Mouse (Mus musculus) spleen, adult 2 months (tissue): ENCODE data around the gene Fut7.

Experiments
- CTCF ChIP-seq: fragments of 200-500 bp; IDR thresholded peaks from 2 replicates; pipeline ENCODE4 v1.5.1; 2011; ENCODE audit warnings: mild to moderate bottlenecking, inconsistent platforms; ENCODE audit not compliant: insufficient read depth, insufficient read length, insufficient replicate concordance; ENCODE audit errors: extremely low read depth
- POLR2A ChIP-seq: fragments of 200-500 bp; IDR thresholded peaks from 2 replicates; pipeline ENCODE4 v1.6.1; 2011; ENCODE audit warnings: low read depth, low read length, inconsistent platforms

DNA sequence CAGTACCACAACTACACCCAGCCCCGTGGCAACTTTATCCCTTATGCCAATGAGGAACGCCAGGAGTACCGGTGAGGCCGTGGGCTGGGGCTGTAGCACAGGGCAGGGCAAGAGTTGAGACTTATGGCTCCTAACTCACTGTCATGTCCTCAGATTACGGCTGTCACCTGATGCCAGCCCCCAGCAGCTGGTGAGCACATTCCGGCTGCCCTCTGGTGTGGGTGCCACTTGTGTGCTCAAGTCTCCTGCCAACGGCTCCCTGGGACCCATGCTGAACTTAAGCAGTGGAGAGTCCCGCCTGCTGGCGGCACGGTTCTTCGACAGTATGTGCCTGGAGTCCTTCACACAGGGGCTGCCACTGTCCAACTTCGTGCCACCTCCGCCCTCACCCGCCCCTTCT lies 19.6 kb downstream of the Fut7 start:
- TF ChIP-seq CTCF (no peak), POLR2A (no peak)
